Mouse (Mus musculus) T-helper 1 cell (primary cell): ENCODE results near the gene Kirrel3.

ENCODE experiments used
- in situ Hi-C: fragments of 300-600 bp; cut with MboI, MseI; formaldehyde crosslinking; loops from one replicate; pipeline ENCODE4 v1.15.1; 2025; ENCODE audit warnings: high pct_unique_total_duplicates

The Kirrel3 gene

DNA sequence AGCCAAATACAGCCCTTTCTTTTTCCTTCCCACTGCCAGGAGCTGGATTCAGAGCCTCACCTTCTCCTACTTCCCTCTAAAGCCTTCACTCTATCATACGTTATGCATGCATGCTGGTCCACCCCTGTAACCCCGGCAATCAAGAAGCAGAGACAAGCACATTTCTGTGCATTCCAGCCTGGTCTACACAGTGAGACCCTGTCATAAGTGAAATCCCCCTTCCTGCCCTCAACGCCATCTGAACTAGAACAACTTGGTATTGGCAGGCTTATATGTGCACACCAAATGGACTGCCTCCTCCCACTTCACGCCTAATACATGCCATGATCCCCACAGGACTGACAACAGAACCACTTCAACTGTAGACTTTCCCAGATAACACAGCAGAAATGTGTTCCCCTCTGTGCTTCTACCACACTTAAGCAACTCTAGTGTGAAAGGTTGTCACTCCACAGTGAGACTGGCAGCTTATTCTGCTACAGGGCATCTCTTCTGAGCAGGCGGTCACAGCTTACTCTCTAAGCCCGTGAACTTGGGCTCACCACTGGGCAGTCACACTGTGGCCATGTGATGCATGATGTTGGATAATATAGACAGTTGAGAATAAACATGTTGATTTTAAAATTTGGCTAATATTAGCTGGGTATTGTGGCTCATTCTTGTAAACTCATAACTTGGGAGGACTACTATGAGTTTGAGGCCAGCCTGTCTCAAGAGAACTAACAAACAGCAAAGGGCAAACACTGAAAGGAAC, 565.2 kb downstream of the Kirrel3 start:
- in situ Hi-C loops: no loop called here

DNA sequence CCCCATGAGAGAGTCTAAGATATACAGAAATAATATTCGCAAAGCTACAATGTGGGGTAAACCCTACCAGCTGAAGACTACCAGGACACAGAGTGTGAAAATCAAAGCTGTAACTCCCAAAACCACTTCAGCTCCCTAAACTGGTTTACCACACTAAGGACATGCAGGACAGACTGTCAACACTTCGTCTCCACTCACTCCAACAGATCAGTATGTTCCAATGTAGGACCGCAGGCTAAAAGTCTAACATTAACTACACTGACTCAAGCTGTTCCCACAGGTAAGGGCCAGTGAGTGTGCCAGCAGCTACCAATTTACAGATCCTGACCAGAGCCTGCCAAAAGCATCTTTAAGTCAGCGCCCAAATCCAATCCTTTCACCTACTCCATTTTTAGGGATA, 566.0 kb downstream of the Kirrel3 start:
- in situ Hi-C loops: no loop called here

DNA sequence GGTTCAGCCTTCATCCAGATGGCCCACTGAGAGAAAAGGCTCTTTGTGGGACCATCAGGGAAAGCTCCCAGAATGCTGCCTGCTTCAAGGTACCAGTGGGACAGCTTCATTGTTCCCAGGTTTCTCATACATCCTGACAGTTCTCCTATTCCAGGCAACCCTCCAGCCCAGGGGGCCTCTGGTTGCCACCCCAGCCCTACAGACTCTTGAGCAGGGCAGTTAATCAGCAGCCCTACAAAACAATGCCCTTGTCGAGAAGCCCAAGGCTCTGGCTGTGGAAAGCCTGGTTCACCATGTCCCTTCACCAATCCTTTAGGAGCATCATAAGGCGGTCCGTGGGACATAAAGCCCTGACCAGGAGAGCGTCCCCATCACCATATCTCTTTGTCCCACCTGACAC, 567.0 kb downstream of the Kirrel3 start:
- in situ Hi-C loops: no loop called here

DNA sequence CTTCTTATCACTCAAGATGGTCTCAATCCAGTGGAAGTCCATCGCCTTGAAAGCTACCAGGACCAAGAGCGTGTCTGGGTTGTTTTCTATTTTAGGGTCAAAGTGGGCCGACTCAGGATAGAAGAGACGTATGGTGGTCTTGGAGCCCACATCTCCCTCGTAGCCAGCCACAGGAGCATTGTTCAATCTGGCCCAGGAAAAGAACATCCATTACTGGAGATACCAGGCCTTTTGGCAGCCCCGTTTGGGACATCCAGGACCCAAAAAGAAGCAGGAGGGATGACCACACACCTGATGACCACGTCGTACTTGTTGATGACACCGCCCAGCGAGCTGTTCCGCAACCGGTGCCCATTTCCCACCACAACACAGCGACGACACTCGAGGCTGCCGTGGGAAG, 567.4 kb downstream of the Kirrel3 start:
- in situ Hi-C loops: no loop called here

DNA sequence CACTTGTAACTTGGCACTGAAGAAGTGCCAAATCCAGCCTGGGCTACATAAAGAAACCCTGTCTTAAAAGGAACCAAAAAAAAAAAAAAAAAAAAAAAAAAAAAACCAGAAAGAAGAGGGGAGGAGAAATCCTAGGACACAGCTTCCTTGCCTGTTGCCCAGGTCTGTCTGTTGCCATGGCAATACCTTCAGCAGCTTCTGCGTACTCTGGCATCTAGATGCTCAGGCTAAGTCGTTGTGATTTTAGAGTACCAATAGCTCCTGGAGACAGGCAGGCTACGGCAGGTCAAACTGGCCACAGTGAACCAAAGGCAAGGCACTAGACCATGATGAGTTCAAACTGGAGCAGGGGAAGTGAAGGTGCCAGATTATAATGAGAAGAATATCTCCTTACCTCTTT, 568.0 kb downstream of the Kirrel3 start:
- in situ Hi-C loops: no loop called here

DNA sequence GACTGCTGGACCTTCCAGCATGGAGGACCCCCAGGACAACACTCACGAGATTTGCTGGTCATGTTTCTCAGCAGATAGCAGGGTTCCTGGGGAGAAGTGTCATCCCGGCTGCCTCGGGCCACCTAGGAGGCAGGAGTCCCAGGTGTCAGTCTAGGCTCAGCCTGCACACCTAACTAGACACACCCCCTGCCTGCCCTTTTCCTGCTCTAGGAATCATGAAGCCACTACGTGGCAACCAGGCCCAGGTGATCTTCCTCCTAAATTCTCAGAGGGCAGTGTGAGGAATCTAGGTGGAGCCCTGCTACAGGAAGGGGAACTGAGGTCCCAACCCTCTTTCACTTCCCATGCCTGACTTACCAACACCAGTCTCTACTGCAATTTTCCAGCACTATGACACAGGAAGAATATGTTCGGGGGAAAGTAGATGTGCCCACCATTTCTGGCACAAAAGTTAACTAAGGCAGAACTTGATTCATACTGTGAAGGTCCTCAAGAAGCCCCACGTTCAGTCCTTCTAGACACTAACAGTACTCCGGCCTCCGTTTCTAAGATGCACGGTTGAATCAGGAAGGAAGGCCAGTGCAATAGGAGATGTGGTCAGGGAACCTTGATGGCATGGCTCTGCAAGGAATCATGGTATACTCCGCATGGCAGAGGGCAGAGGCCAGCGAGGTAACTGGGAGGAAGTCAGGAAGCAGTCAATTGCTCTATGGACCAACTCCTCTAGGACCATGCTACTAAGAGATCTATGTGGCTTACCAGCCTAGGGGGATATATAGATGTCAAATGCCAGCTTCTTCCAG, 570.0 kb downstream of the Kirrel3 start:
- in situ Hi-C loops: no loop called here

DNA sequence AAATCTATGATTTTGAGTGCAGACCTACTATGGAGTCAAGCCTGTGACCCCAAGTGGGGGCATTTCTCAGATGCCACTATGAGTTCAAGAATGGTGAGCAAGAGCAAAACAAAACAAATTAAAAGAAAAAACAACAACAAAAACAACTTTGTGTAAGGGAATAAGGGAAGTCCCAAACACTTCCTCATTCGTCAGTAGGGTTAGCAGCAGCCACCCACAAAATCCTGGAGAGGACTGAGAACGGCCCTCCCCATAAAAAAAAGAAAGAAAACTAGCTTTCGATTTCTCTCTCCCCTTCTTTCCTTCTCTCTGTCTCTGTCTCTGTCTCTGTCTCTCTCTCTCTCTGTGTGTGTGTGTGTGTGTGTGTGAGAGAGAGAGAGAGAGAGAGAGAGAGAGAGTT, 570.9 kb downstream of the Kirrel3 start:
- in situ Hi-C loops: no loop called here

DNA sequence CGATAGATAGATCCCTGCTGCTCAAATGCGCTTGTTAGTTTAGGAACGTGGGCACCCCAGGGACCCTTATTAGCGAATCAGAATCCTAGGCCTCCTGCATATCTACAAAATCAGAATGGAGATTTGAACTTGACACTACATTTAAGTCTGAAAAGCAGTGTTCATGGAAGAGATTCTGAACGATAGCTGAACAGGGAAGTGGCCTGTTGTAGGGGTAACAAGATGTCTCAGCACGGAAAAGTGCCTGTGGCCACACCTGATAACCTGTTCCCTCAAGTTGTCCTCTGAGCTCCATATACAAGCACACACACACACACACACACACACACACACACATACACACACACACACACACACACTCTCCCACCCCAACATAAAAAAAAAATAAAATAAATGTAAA, 571.9 kb downstream of the Kirrel3 start:
- in situ Hi-C loops: no loop called here

DNA sequence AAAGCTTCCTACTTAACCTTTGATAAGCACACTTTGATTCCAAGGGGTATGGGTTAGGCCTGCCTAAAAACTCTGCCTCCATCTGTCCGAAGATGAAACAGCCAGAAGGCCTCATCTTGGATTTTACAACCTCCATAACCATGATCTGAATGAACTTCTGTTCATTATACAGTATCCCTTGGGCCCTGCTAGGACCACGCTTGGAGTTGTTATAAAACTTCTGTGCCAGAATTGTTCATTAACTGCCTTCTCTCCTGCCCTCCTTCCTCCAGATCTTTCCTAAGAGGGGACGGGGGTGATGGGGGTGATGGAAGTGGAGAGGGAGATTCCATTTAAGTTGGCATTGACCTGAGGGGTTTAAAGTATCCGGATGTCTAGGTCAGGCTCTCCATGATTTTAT, 572.5 kb downstream of the Kirrel3 start:
- in situ Hi-C loops: no loop called here

DNA sequence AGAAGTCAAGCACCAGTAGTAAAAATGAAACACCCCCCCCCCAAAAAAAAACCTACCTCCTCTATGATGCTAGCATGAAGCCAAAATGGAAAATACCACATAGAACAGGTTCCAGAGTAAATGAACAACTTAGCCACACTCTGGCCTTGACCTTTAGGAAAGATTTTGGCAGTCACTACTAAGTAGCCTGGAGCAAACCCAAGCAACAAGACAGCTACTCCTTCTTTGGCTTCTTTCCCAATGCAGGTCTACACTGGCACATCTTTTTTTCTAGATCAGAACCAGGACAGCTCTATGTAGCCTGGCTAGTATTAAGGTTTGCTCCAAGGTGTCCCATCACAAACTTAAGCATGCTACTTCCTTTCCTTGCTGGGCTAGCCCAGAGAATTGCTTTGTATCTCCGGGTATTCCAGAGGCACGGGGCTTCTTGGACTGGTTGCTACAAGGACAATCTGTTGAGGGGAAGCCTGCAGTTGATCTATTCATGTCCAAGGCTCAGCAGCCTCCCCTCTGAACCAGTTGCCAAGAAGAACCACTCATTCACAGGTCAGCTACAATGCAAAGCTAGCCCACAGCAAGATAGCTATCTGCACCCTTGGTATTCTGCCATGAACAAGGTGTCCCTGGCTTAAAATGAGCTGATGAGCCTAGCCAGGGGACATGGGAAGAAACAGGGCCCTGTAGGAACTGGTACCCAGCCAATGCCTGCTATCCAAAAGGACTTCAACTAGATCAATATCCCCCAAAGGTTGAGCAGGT, 573.1 kb downstream of the Kirrel3 start:
- in situ Hi-C loops: no loop called here

DNA sequence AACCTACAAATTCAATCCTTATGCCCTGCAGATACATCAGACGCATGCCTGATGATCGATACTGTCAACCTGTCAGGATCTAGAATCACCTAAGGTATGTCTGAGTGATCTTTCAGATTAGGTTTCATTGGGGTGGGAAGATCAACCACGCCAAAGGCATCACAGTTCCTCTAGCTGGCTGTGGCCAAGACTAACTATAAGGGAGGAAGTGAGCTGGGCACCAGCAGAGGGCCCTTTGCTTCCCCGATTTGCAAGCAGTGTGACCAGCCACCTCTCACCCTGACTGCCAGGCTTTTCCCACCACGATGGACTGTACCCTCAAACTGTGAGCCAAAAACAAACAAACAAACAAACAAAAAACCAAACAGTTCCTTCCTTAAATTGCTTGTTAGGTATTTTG, 574.2 kb downstream of the Kirrel3 start:
- in situ Hi-C loops: no loop called here

DNA sequence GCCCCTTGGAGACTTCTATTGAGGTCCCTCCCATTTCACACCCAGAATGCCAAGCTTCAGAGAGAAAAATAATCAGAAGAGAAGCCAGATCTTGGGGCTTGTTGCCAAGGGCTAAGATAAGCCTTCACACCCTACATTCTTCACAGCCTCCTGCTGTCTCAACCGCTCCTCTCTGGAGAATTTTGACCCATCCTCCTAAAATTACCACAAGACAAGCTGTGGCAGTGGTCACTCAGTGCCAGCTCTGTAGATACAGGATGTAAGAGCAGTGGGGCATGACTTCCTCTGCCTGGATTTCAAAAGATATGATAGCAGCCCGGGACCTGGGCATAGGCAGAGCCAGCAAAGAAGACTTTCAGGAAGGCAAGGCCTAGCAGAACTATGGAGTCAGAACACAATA, 575.8 kb downstream of the Kirrel3 start:
- in situ Hi-C loops: no loop called here
